Mouse (Mus musculus) liver, adult 2 months (tissue): ENCODE results near the gene Bmx.

Experiments used
- CTCF ChIP-seq: fragments of 200-500 bp; IDR thresholded peaks from 2 replicates; pipeline ENCODE4 v1.5.1; 2011; ENCODE audit warnings: low read depth, low read length, control low read depth
- POLR2A ChIP-seq: fragments of 200-500 bp; IDR thresholded peaks from 2 replicates; pipeline ENCODE4 v1.6.1; 2011; ENCODE audit warnings: low read length, control low read depth; ENCODE audit not compliant: insufficient read depth; ENCODE audit errors: extremely low read depth

DNA sequence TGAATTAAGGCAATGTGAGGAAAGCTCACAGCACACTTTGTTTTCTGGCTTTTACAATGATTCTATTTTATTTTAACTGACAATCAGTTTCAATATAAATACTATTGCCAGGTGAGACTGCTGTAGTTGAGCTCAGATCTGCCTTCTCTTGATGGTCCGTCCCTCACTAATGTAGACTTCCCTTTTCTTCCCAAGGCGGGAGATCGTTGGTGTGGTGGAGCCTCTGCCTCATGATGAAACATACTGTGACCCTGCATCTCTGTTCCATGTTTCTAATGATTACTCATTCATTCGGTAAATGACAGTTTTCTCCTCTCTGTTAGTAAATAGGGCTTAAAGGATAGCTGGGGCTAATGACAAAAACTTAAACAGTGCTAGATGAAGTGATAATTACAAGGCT lies 84.1 kb downstream of the Bmx start:
- TF ChIP-seq POLR2A (no peak), CTCF (no peak)
